Mouse (Mus musculus): ENCODE data around the gene Farp1.

DNA sequence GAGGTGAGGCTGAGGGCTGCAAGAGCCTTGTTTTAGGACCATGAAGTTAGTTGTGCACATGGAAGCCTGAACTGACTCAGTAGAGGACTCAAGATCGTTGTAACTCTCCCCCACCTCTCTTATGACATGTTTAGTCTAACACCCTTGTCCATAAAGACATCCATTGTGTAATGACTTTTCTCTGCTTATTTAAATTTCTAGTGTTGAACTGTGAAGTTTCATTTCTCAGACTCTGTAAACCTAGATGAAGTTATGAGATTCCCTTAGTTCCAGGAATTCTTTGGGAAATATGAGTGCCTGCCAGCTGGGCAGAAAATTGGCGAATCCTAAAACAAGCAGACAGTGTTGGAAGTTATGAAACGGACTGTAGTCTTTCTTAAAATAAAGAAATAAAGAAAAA lies 170.5 kb downstream of the Farp1 start:
- TF ChIP-seq CTCF (IDR thresholded peaks at IDR 0.05) = no peak
- TF ChIP-seq EP300 (IDR thresholded peaks at IDR 0.05; ENCODE audit: insufficient read depth, low read depth, low read length) = no peak
- TF ChIP-seq POLR2A (IDR thresholded peaks at IDR 0.05; ENCODE audit: insufficient read depth, low read depth, low read length) = no peak

Data from heart, adult 2 months (tissue).